Mouse (Mus musculus) spleen, adult 2 months (tissue): ENCODE measurements around the gene Ppp4r3b. TPM values are rescaled to one million over a fixed set of nuclear protein-coding genes. Genes with fewer than 3 reads are reported as not detected.
A peak's percentile ranks its signal among the peaks of the same experiment; 100 is the strongest.

ENCODE experiments used
- DNase-seq, 2 experiments: peaks; one replicate each; pipeline versions ENCODE4 v3.0.0 to v3.0.0-alpha.2; 2012 to 2021; ENCODE audit warnings: low spot score in 2 of 2, low read depth in 1 of 2
- H3K27ac ChIP-seq: fragments of 200-500 bp; 2 replicates; pipeline ENCODE4 v1.5.1; 2012; ENCODE audit warnings: low read length, inconsistent platforms; ENCODE audit not compliant: insufficient read depth
- H3K27me3 ChIP-seq: fragments of 200-500 bp; 2 replicates; pipeline ENCODE4 v1.6.1; 2012; ENCODE audit warnings: mild to moderate bottlenecking, moderate library complexity, low read length, inconsistent platforms; ENCODE audit not compliant: control insufficient read depth, insufficient read depth
- H3K36me3 ChIP-seq: fragments of 200-500 bp; 2 replicates; pipeline ENCODE4 v1.6.1; 2012; ENCODE audit warnings: mild to moderate bottlenecking, low read length, inconsistent platforms; ENCODE audit not compliant: control insufficient read depth, insufficient read depth
- H3K4me1 ChIP-seq: fragments of 200-500 bp; 2 replicates; pipeline ENCODE4 v1.6.1; 2011; ENCODE audit warnings: inconsistent platforms; ENCODE audit not compliant: control insufficient read depth, insufficient read depth, insufficient read length
- H3K4me3 ChIP-seq: fragments of 200-500 bp; 2 replicates; pipeline ENCODE4 v1.5.1; 2011; ENCODE audit warnings: mild to moderate bottlenecking, inconsistent platforms; ENCODE audit not compliant: insufficient read depth, insufficient read length; ENCODE audit errors: extremely low read depth
- CTCF ChIP-seq: fragments of 200-500 bp; IDR thresholded peaks from 2 replicates; pipeline ENCODE4 v1.5.1; 2011; ENCODE audit warnings: mild to moderate bottlenecking, inconsistent platforms; ENCODE audit not compliant: insufficient read depth, insufficient read length, insufficient replicate concordance; ENCODE audit errors: extremely low read depth
- POLR2A ChIP-seq: fragments of 200-500 bp; IDR thresholded peaks from 2 replicates; pipeline ENCODE4 v1.6.1; 2011; ENCODE audit warnings: low read depth, low read length, inconsistent platforms
- WGBS: fragments of 180-500 bp; shearing (Covaris S2); methylation state at CpG from one replicate; pipeline ENCODE4 v1.1.7; 2018; 5-methylcytosine and 5-hydroxymethylcytosine counted together
- polyA plus RNA-seq: library from polyadenylated mRNA; depleted of rRNA; stranded (reverse); fragments of >200 nt; gene quantifications from 2 replicates; pipeline ENCODE4 v1.2.3, GENCODE M21; 2012; rRNA removed

Gene Ppp4r3b
- polyA plus RNA-seq: 7.8 and 8.1 TPM in 2 replicates

- Histone ChIP-seq H3K27ac (peak within 1 kb of the TSS; percentile 95), H3K4me3 (peak within 1 kb of the TSS; percentile 98), H3K36me3 (no peaks in the 10 kb centered on the region), H3K4me1 (peaks cover 4% of the 10 kb centered on the region; the same call in 1 of the 2 replicates), H3K27me3 (no peaks in the 10 kb centered on the region)
- WGBS: under 1% methylated on average over 50 of the region's 50 CpGs
- peak; percentile 95 to 99 for DNase-seq
- TF ChIP-seq CTCF: no peak
- TF ChIP-seq POLR2A: peak; percentile 35
Measured at GRCm38 (mm10) chr11:29172563-29173124, at the start of gene Ppp4r3b. Gene Ppp4r3b, plus strand, starts transcription at chr11:29172890.

GRCm38 (mm10) chr11:29129862-29130384, 42.8 kb upstream of the Ppp4r3b start:
- peak overlapping the region; percentile 96 for H3K4me3 ChIP-seq
- no peaks in the 10 kb centered on the region for H3K27me3 ChIP-seq
- no peaks in the 10 kb centered on the region for H3K4me1 ChIP-seq
- 0 out of 2 replicates have a peak overlapping the region, but pooled peaks have one; percentile 5 for H3K27ac ChIP-seq
- H3K36me3 ChIP-seq: peaks cover 5% of the 10 kb centered on the region
- 23% methylated on average over 11 of the region's 11 CpGs for WGBS
- no peak for TF ChIP-seq CTCF
- TF ChIP-seq POLR2A: no peak
- no peak for DNase-seq

GRCm38 (mm10) chr11:29130385-29131355, 42.0 kb upstream of the Ppp4r3b start, which contains the start of gene Pnpt1:
Gene Pnpt1, plus strand, starts transcription at chr11:29130744.
- peak; percentile 76 to 86 for DNase-seq
- Histone ChIP-seq H3K4me3 (peak within 1 kb of the TSS; percentile 96), H3K27me3 (no peaks in the 10 kb centered on the region), H3K27ac (peak within 1 kb of the TSS; percentile 5; the same call in 1 of the 2 replicates), H3K36me3 (peaks cover 5% of the 10 kb centered on the region), H3K4me1 (no peaks in the 10 kb centered on the region)
- TF ChIP-seq POLR2A (peak; percentile 48; the same call in 1 of the 2 replicates), CTCF (no peak)
- WGBS: under 1% methylated on average over 50 of the region's 50 CpGs

GRCm38 (mm10) chr11:29140671-29141070, 32.0 kb upstream of the Ppp4r3b start:
- Histone ChIP-seq H3K4me1 (no peaks in the 10 kb centered on the region), H3K27me3 (no peaks in the 10 kb centered on the region), H3K27ac (no peak overlapping the region), H3K4me3 (no peak overlapping the region), H3K36me3 (peaks cover 8% of the 10 kb centered on the region)
- no peak for DNase-seq
- no peak for TF ChIP-seq POLR2A
- no peak for TF ChIP-seq CTCF
- 73% methylated on average over 1 of the region's 1 CpGs for WGBS

- Histone ChIP-seq H3K4me3 (no peak overlapping the region), H3K27ac (no peak overlapping the region), H3K36me3 (peaks cover 7% of the 10 kb centered on the region; the same call in 1 of the 2 replicates), H3K4me1 (no peaks in the 10 kb centered on the region; the same call in 1 of the 2 replicates), H3K27me3 (no peaks in the 10 kb centered on the region)
- peak in 1 of 2 experiments; percentile 33 for DNase-seq
- no peak for TF ChIP-seq POLR2A
- no peak for TF ChIP-seq CTCF
- WGBS: 40% methylated on average over 2 of the region's 2 CpGs
Measured at GRCm38 (mm10) chr11:29148901-29149300, 23.8 kb upstream of the Ppp4r3b start.

GRCm38 (mm10) chr11:29163569-29163968, 9.1 kb upstream of the Ppp4r3b start:
- Histone ChIP-seq H3K4me3 (no peak overlapping the region), H3K36me3 (peaks cover 4% of the 10 kb centered on the region), H3K27ac (no peak overlapping the region), H3K4me1 (no peaks in the 10 kb centered on the region), H3K27me3 (no peaks in the 10 kb centered on the region)
- 92% methylated on average over 4 of the region's 4 CpGs for WGBS
- no peak for DNase-seq
- TF ChIP-seq POLR2A: no peak
- no peak for TF ChIP-seq CTCF
